Mouse (Mus musculus): Measurements from ENCODE around the gene Olfr373. TPM values are rescaled to one million over a fixed set of nuclear protein-coding genes. Genes with fewer than 3 reads are reported as not detected.

The Olfr373 gene
- total RNA-seq (2023; ENCODE audit: inconsistent age) = 0.21 TPM in 1 of 4 replicates, not detected in the others

GRCm38 (mm10) chr8:72082877-72083276 is at the start of gene Olfr373:
TSS of gene Olfr373 (plus strand) at chr8:72083177.

GRCm38 (mm10) chr8:72040918-72041317 is 42.1 kb upstream of the Olfr373 start, which contains the start of gene Olfr372:
TSS of gene Olfr372 (plus strand) at chr8:72041218.

GRCm38 (mm10) chr8:72106740-72107139 is 23.8 kb downstream of the Olfr373 start, which contains the start of gene Olfr374:
TSS of gene Olfr374 (plus strand) at chr8:72107040.

GRCm38 (mm10) chr8:72134756-72135445 is 51.9 kb downstream of the Olfr373 start, which contains the start of gene Tpm4:
TSS of gene Tpm4 (plus strand) at chr8:72134975.

Other genes with a start within 250 kb of the Olfr373 start
- gene Zfp709, start 201.2 kb upstream of the Olfr373 start, total RNA-seq (2023; ENCODE audit: inconsistent age) = 9.8 to 12.1 TPM (median 11.3 TPM) in 4 replicates
- gene Zfp882, start 174.6 kb upstream of the Olfr373 start, total RNA-seq (2023; ENCODE audit: inconsistent age) = 8.2 to 9.7 TPM (median 8.9 TPM) in 4 replicates
- gene Zfp617, start 174.5 kb upstream of the Olfr373 start, total RNA-seq (2023; ENCODE audit: inconsistent age) = 9.7 to 12.9 TPM (median 10.6 TPM) in 4 replicates
- gene Zfp961, start 132.1 kb upstream of the Olfr373 start, total RNA-seq (2023; ENCODE audit: inconsistent age) = 24.0 to 33.2 TPM (median 24.9 TPM) in 4 replicates
- 186 to 230 TPM (median 196 TPM) in 4 replicates for gene Cyp4f18, start 73.6 kb upstream of the Olfr373 start, total RNA-seq (2023; ENCODE audit: inconsistent age)
- gene Olfr372, start 42.0 kb upstream of the Olfr373 start, total RNA-seq (2023; ENCODE audit: inconsistent age) = not detected in 4 replicates
- 0.06 to 0.22 TPM (median 0.06 TPM) in 3 of 4 replicates, not detected in the other for gene Olfr374, start 23.9 kb downstream of the Olfr373 start, total RNA-seq (2023; ENCODE audit: inconsistent age)
- gene Tpm4, start 51.8 kb downstream of the Olfr373 start, total RNA-seq (2023; ENCODE audit: inconsistent age) = 246 to 263 TPM (median 261 TPM) in 4 replicates
- 110 to 144 TPM (median 142 TPM) in 4 replicates for gene Rab8a, start 78.0 kb downstream of the Olfr373 start, total RNA-seq (2023; ENCODE audit: inconsistent age)
- gene Hsh2d, start 106.5 kb downstream of the Olfr373 start, total RNA-seq (2023; ENCODE audit: inconsistent age) = 28.4 to 38.7 TPM (median 32.9 TPM) in 4 replicates
- 1.00 to 1.0 TPM in 2 of 4 replicates, not detected in the others for gene Cib3, start 129.7 kb downstream of the Olfr373 start, total RNA-seq (2023; ENCODE audit: inconsistent age)
- gene Gm11034, start 130.5 kb downstream of the Olfr373 start, total RNA-seq (2023; ENCODE audit: inconsistent age) = not detected in 4 replicates
- 80.2 to 90.2 TPM (median 89.1 TPM) in 4 replicates for gene Fam32a, start 136.6 kb downstream of the Olfr373 start, total RNA-seq (2023; ENCODE audit: inconsistent age)
- gene Ap1m1, start 156.8 kb downstream of the Olfr373 start, total RNA-seq (2023; ENCODE audit: inconsistent age) = 185 to 223 TPM (median 213 TPM) in 4 replicates
- gene Gm10282, start 222.1 kb downstream of the Olfr373 start, total RNA-seq (2023; ENCODE audit: inconsistent age) = 19.0 to 25.5 TPM (median 21.6 TPM) in 4 replicates
- gene Klf2, start 235.9 kb downstream of the Olfr373 start, total RNA-seq (2023; ENCODE audit: inconsistent age) = 3,310 to 3,828 TPM (median 3,617 TPM) in 4 replicates

Measured in B cell, adult (primary cell).